ENCODE assay signal across 9 mouse cellular contexts in genomic region chr8:93813405-93813761, GRCm38 (mm10). TPM values are rescaled to one million over a fixed set of nuclear protein-coding genes. Genes with fewer than 3 reads are reported as not detected.
DNase-seq lines count a peak whose midpoint lies in the region; ATAC-seq lines count a peak whose summit lies in the region.
"Had no signal": no experiment of that assay in that cellular context is flagged by ENCODE, and none has a peak within 500 bp of the region (broad histone marks: within the 10 kb centered on the region; RNA-seq: fewer than 3 reads in every experiment).

No protein-coding gene starts in this region.

- peaks cover 17% of the 10 kb centered on the region for H3K27me3 ChIP-seq in embryonic facial prominence, embryonic 14.5 days (replicated peaks; ENCODE audit: control insufficient read depth, insufficient read depth, low read length)
- H3K27me3 ChIP-seq in limb, embryonic 10.5 days (ENCODE audit: low read depth, poor library complexity, severe bottlenecking) = peaks cover 49% of the 10 kb centered on the region
- H3K27me3 ChIP-seq in midbrain, embryonic 13.5 days = no peaks in the 10 kb centered on the region

- DNase-seq in brain, adult 2 months (ENCODE audit: low read depth, low spot score) = peak; percentile 94
- DNase-seq in embryonic facial prominence, embryonic 14.5 days (ENCODE audit: low spot score) = peak; percentile 94
- peak; percentile 83 to 85 for DNase-seq in heart, adult 9 months (ENCODE audit: low spot score in 2 of 2)
- peak; percentile 76 to 81 for DNase-seq in kidney, adult 8-10 months
- DNase-seq in limb, embryonic 10.5 days (ENCODE audit: low spot score) = peak; percentile 94
- DNase-seq in spleen, postnatal 4 days (ENCODE audit: low spot score in 2 of 2) = peak; percentile 45 to 75

- no peaks in the 10 kb centered on the region for H3K36me3 ChIP-seq in embryonic facial prominence, embryonic 14.5 days (ENCODE audit: control insufficient read depth, insufficient read depth, low read length)
- H3K36me3 ChIP-seq in limb, embryonic 10.5 days = no peaks in the 10 kb centered on the region
- peaks cover 13% of the 10 kb centered on the region for H3K36me3 ChIP-seq in midbrain, embryonic 13.5 days

- H3K4me1 ChIP-seq in embryonic facial prominence, embryonic 14.5 days (ENCODE audit: control insufficient read depth, insufficient read depth, low read length) = peaks cover 22% of the 10 kb centered on the region
- H3K4me1 ChIP-seq in limb, embryonic 10.5 days = peaks cover 46% of the 10 kb centered on the region
- H3K4me1 ChIP-seq in midbrain, embryonic 13.5 days (replicated peaks) = peaks cover 49% of the 10 kb centered on the region

- WGBS in embryonic facial prominence, embryonic 14.5 days = under 1% methylated on average over 26 of the region's 26 CpGs
- under 1% methylated on average over 26 of the region's 26 CpGs for WGBS in limb, embryonic 10.5 days
- WGBS in midbrain, embryonic 13.5 days = under 1% methylated on average over 26 of the region's 26 CpGs

- H3K4me2 ChIP-seq in embryonic facial prominence, embryonic 14.5 days (ENCODE audit: low read depth, low read length) = peak overlapping the region; percentile 93
- H3K4me2 ChIP-seq in midbrain, embryonic 13.5 days (replicated peaks) = peak overlapping the region; percentile 90

- peak overlapping the region; percentile 72 for H3K4me3 ChIP-seq in embryonic facial prominence, embryonic 14.5 days (ENCODE audit: low read depth, low read length)
- peak overlapping the region; percentile 39 for H3K4me3 ChIP-seq in limb, embryonic 10.5 days
- peak overlapping the region; percentile 89 for H3K4me3 ChIP-seq in midbrain, embryonic 13.5 days (replicated peaks)
- H3K4me3 ChIP-seq: erythroblast, embryonic 14.5 days had no signal

- no peaks in the 10 kb centered on the region for H3K9me3 ChIP-seq in embryonic facial prominence, embryonic 14.5 days (ENCODE audit: control insufficient read depth, low read length)
- H3K9me3 ChIP-seq in limb, embryonic 10.5 days (replicated peaks) = no peaks in the 10 kb centered on the region
- H3K9me3 ChIP-seq in midbrain, embryonic 13.5 days = no peaks in the 10 kb centered on the region

- peak; percentile 89 for ATAC-seq in embryonic facial prominence, embryonic 14.5 days (ENCODE audit: low read depth)
- ATAC-seq in midbrain, embryonic 13.5 days = peak; percentile 78
- no peak for ATAC-seq in monocyte, adult 5-6 weeks (replicated peaks; ENCODE audit: insufficient number of reproducible peaks, low FRiP score, low TSS enrichment, poor library complexity, severe bottlenecking)

- H3K9ac ChIP-seq in embryonic facial prominence, embryonic 14.5 days (ENCODE audit: low read depth, low read length) = peak overlapping the region; percentile 42; the same call in 1 of the 2 replicates
- peak overlapping the region; percentile 97 for H3K9ac ChIP-seq in midbrain, embryonic 13.5 days (replicated peaks)

- no peak overlapping the region for H3K27ac ChIP-seq in embryonic facial prominence, embryonic 14.5 days (replicated peaks; ENCODE audit: low read depth, low read length)
- no peak overlapping the region for H3K27ac ChIP-seq in limb, embryonic 10.5 days
- H3K27ac ChIP-seq in midbrain, embryonic 13.5 days = peak overlapping the region; percentile 95

RNA-seq across cellular contexts. Expression of gene Gnao1, which starts 3.6 kb away (rescaled TPM):
- polyA plus RNA-seq in embryonic facial prominence, embryonic 14.5 days (2014; fragmentation: Nextera tagmentation; extraction: Ambion mirVana) = 13.8 and 14.6 TPM in 2 replicates
- polyA plus RNA-seq in limb, embryonic 10.5 days (2016; fragmentation: Nextera tagmentation; extraction: Ambion mirVana) = 0.54 and 1.2 TPM in 2 replicates
- 125 and 140 TPM in 2 replicates for polyA plus RNA-seq in midbrain, embryonic 13.5 days (2015; fragmentation: Nextera tagmentation; extraction: Ambion mirVana)
- total RNA-seq in monocyte, adult 5-6 weeks (2017) = 0.48 TPM in 1 of 3 replicates, not detected in the others

Comparison
In these comparisons a context has a peak if more than half of its experiments do, and no peak if none do; other contexts are left out.
1. H3K4me3 ChIP-seq: peak in every context shown above with its lines; median percentile 89 in midbrain, embryonic 13.5 days; 72 in embryonic facial prominence, embryonic 14.5 days; 39 in limb, embryonic 10.5 days.